Mouse (Mus musculus): ENCODE results near the gene Zfp978.
"Not testable (repeated sequence)": the region's sequence is repeated elsewhere in the genome, so short reads cannot be mapped to it uniquely, and the experiment has no call there.

- not testable (repeated sequence) for TF ChIP-seq EP300, CTCF (IDR thresholded peaks at IDR 0.05; ENCODE audit: low read depth)
Observed at GRCm38 (mm10) chr4:147336368-147337195, 24.5 kb upstream of the Zfp978 start.
